Mouse (Mus musculus) CH12.LX (cell line): ENCODE measurements around the gene Clba1. TPM values are rescaled to one million over a fixed set of nuclear protein-coding genes. Genes with fewer than 3 reads are reported as not detected.

Experiments used
- DNase-seq: peaks from one replicate; pipeline ENCODE4 v3.0.0-alpha.2; 2013; ENCODE audit errors: extremely low read depth
- H3K27ac ChIP-seq: 2 replicates; pipeline ENCODE4 v1.5.1; 2012; ENCODE audit warnings: low read depth, mild to moderate bottlenecking, control low read depth, moderate library complexity; ENCODE audit not compliant: insufficient read depth
- H3K27me3 ChIP-seq: replicated peaks from 2 replicates; pipeline ENCODE3; 2012; ENCODE audit warnings: inconsistent platforms
- H3K36me3 ChIP-seq, 2 experiments: replicated peaks in 1 of 2; 2 replicates each; pipeline versions ENCODE3 to v1.6.1; 2012; ENCODE audit warnings: inconsistent platforms in 1 of 2, low read length in 1 of 2, mild to moderate bottlenecking in 1 of 2, mixed read lengths in 1 of 2, moderate library complexity in 1 of 2; ENCODE audit not compliant: control insufficient read depth in 1 of 2, insufficient read depth in 1 of 2
- H3K4me1 ChIP-seq, 2 experiments: 2 replicates each; pipeline ENCODE4 v1.6.1; 2012; ENCODE audit warnings: inconsistent platforms in 1 of 2, moderate library complexity in 1 of 2; ENCODE audit not compliant: insufficient read depth in 2 of 2, control insufficient read depth in 1 of 2
- H3K4me2 ChIP-seq: 2 replicates; pipeline ENCODE4 v1.6.1; 2012; ENCODE audit warnings: low read depth, mild to moderate bottlenecking, control low read depth; ENCODE audit not compliant: poor library complexity, insufficient read depth, severe bottlenecking
- H3K4me3 ChIP-seq, 3 experiments: fragments of 150-350 bp in 1 of 3; sonication (generic) in 1 of 3; replicated peaks in 1 of 3; 2 replicates each; pipeline versions ENCODE3 to v1.5.1; 2011 to 2012; ENCODE audit warnings: low read depth in 2 of 3, low read length in 2 of 3, mild to moderate bottlenecking in 2 of 3, moderate library complexity in 2 of 3, control low read depth in 1 of 3, improper control_type of control experiment in 1 of 3, inconsistent platforms in 1 of 3, mixed read lengths in 1 of 3; ENCODE audit not compliant: poor library complexity in 1 of 3
- H3K79me2 ChIP-seq: replicated peaks from 2 replicates; pipeline ENCODE4 v1.6.1; 2012; ENCODE audit warnings: mild to moderate bottlenecking, moderate library complexity; ENCODE audit not compliant: control insufficient read depth, poor library complexity, insufficient read depth, severe bottlenecking; ENCODE audit errors: extremely low read depth
- H3K9ac ChIP-seq: 2 replicates; pipeline ENCODE4 v1.6.1; 2012; ENCODE audit warnings: low read depth, mild to moderate bottlenecking, control low read depth, moderate library complexity; ENCODE audit not compliant: insufficient read depth
- H3K9me3 ChIP-seq: replicated peaks from 2 replicates; pipeline ENCODE3; 2012; ENCODE audit warnings: low read length, inconsistent platforms, mixed read lengths
- BHLHE40 ChIP-seq: IDR thresholded peaks from 2 replicates; pipeline ENCODE4 v1.6.1; 2011; ENCODE audit warnings: mild to moderate bottlenecking, low read depth, low read length, improper control_type of control experiment
- E2F4 ChIP-seq: IDR thresholded peaks from 2 replicates; pipeline ENCODE4 v1.6.1; 2011; ENCODE audit warnings: low read depth, low read length, improper control_type of control experiment; ENCODE audit not compliant: insufficient replicate concordance
- EP300 ChIP-seq: IDR thresholded peaks from 2 replicates; pipeline ENCODE4 v1.6.1; 2011; ENCODE audit warnings: low read length, improper control_type of control experiment
- GABPA ChIP-seq: IDR thresholded peaks from 2 replicates; pipeline ENCODE4 v1.6.1; 2012; ENCODE audit warnings: low read depth, low read length, improper control_type of control experiment, inconsistent platforms; ENCODE audit not compliant: insufficient replicate concordance
- HCFC1 ChIP-seq: IDR thresholded peaks from 2 replicates; pipeline ENCODE4 v1.6.1; 2012; ENCODE audit warnings: low read depth, mild to moderate bottlenecking, inconsistent platforms, low read length, improper control_type of control experiment
- IRF4 ChIP-seq: IDR thresholded peaks from 2 replicates; pipeline ENCODE4 v1.6.1; 2014; ENCODE audit warnings: low read depth, mild to moderate bottlenecking, inconsistent platforms, low read length, improper control_type of control experiment
- JUN ChIP-seq: IDR thresholded peaks from 2 replicates; pipeline ENCODE4 v1.6.1; 2011; ENCODE audit warnings: low read depth, mild to moderate bottlenecking, low read length, improper control_type of control experiment, moderate library complexity; ENCODE audit not compliant: insufficient read depth
- MAX ChIP-seq: IDR thresholded peaks from 2 replicates; pipeline ENCODE4 v1.6.1; 2011; ENCODE audit warnings: low read length, improper control_type of control experiment
- NELFE ChIP-seq: IDR thresholded peaks from 2 replicates; pipeline ENCODE4 v1.6.1; 2011; ENCODE audit warnings: low read depth, low read length, improper control_type of control experiment
- NRF1 ChIP-seq: IDR thresholded peaks from 2 replicates; pipeline ENCODE4 v1.6.1; 2014; ENCODE audit warnings: low read depth, mild to moderate bottlenecking, inconsistent platforms, low read length, improper control_type of control experiment, moderate library complexity
- POLR2AphosphoS2 ChIP-seq: IDR thresholded peaks from 2 replicates; pipeline ENCODE4 v1.6.1; 2011; ENCODE audit warnings: low read depth, low read length, improper control_type of control experiment
- RAD21 ChIP-seq: IDR thresholded peaks from 2 replicates; pipeline ENCODE4 v1.6.1; 2011; ENCODE audit warnings: low read depth, mild to moderate bottlenecking, low read length, improper control_type of control experiment, moderate library complexity
- SMC3 ChIP-seq: IDR thresholded peaks from 2 replicates; pipeline ENCODE4 v1.6.1; 2011; ENCODE audit warnings: low read depth, low read length, improper control_type of control experiment
- ZC3H11A ChIP-seq: IDR thresholded peaks from 2 replicates; pipeline ENCODE4 v1.6.1; 2012; ENCODE audit warnings: low read depth, mild to moderate bottlenecking, inconsistent platforms, low read length, improper control_type of control experiment
- ZKSCAN1 ChIP-seq: IDR thresholded peaks from 2 replicates; pipeline ENCODE4 v1.6.1; 2012; ENCODE audit warnings: low read depth, inconsistent platforms, low read length, improper control_type of control experiment, borderline replicate concordance
- ZMIZ1 ChIP-seq: IDR thresholded peaks from 2 replicates; pipeline ENCODE4 v1.6.1; 2012; ENCODE audit warnings: low read depth, mild to moderate bottlenecking, inconsistent platforms, low read length, improper control_type of control experiment
- dilution Hi-C: fragments of 300-500 bp; cut with MboI; formaldehyde crosslinking; loops from 2 replicates; pipeline ENCODE4 v1.14.3; 2020; ENCODE audit warnings: low sequenced_read_pairs; ENCODE audit not compliant: extremely low pct_unique_long_range_greater_than_20kb, extremely low pct_ligation_motif_present
- in situ Hi-C: fragments of 300-500 bp; cut with MboI; formaldehyde crosslinking; loops from 3 replicates; pipeline ENCODE4 v1.14.3; 2019; ENCODE audit warnings: low sequenced_read_pairs, low pct_ligation_motif_present, low pct_unique_long_range_greater_than_20kb, mixed read lengths
- polyA plus RNA-seq: library from polyadenylated mRNA; unstranded; fragments of >175 nt; gene quantifications from 2 replicates; pipeline ENCODE4 v1.2.1, GENCODE M21; 2012; ENCODE audit warnings: low read depth; ENCODE audit not compliant: insufficient read length
- total RNA-seq, 2 experiments: library from RNA; depleted of rRNA; stranded (reverse); fragments of 300-350 nt in 1 of 2; fragments of >200 nt in 1 of 2; gene quantifications; 2 replicates each; pipeline ENCODE4 v1.2.3; 2012 to 2014

Clba1 gene
- total and polyA plus RNA-seq, 3 experiments, result 2.5 to 3.5 (median 3.5) TPM

DNA sequence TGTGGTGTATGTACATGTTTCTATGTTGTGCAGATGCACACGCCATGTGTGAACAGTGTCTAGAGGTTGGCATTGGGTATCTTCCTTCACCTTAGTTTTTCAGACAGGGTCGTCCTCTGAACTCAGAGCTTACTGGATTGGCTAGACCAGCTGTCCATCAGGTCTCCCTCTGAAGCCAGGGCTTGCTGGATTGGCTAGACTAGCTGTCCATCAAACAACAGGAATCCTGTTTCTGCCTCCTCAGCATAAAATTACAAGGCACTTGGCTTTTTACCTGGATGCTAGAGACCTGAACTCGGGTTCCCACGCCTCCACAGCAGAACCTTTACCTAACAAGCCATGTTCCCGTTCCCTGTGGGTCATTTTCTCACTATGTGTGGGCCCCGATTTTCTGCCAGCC is 39.7 kb upstream of the Clba1 start:
- H3K27me3 ChIP-seq, result no peaks in the 10 kb centered on the region

DNA sequence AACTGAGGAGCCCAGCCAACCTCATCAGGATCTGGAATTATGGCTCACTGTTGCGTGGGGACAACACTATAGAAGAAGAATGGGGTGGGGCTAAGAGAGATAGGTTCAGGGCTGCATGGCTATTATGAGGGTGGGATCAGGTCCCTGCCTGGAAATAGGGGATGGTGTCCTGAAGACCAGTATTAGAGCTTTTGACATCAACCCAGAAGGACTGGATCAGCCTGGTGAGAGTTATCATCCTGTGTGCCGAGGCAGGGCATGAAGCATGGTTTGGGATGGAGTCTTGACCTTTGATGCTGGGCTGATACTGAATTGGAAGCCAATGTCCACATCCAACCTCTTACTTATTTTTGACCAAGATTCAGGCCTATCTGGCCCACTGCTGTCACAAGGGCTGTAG is 39.0 kb upstream of the Clba1 start:
- H3K27me3 ChIP-seq, result no peaks in the 10 kb centered on the region
- H3K4me3 ChIP-seq, result no peak overlapping the region
- H3K4me2 ChIP-seq, result no peak overlapping the region
- H3K9ac ChIP-seq, result no peak overlapping the region
- H3K4me1 ChIP-seq, result no peaks in the 10 kb centered on the region
- peaks cover 29% of the 10 kb centered on the region for H3K9me3 ChIP-seq
- in situ Hi-C loops (no loop called here), dilution Hi-C loops (no loop called here)
- H3K79me2 ChIP-seq, result no peaks in the 10 kb centered on the region
- H3K36me3 ChIP-seq, result peaks cover 45 to 84% of the 10 kb centered on the region in 2 experiments
- H3K27ac ChIP-seq, result no peak overlapping the region
- DNase-seq, result no peak
- no peak for TF ChIP-seq BHLHE40
- TF ChIP-seq GABPA, result no peak
- no peak for TF ChIP-seq IRF4
- 0 out of 2 replicates have a peak, but pooled peaks have one; percentile 24 for TF ChIP-seq POLR2AphosphoS2
- no peak for TF ChIP-seq EP300
- no peak for TF ChIP-seq ZKSCAN1
- no peak for TF ChIP-seq ZC3H11A
- TF ChIP-seq E2F4, result no peak
- TF ChIP-seq NELFE, result no peak
- no peak for TF ChIP-seq NRF1
- TF ChIP-seq ZMIZ1, result 0 out of 2 replicates have a peak, but pooled peaks have one; percentile 14

More for the DNA sequence above, 39.7 kb upstream of the Clba1 start:
- in situ Hi-C loops, result no loop called here
- peaks cover 52 to 87% of the 10 kb centered on the region in 2 experiments for H3K36me3 ChIP-seq
- no peak overlapping the region for H3K4me2 ChIP-seq
- H3K79me2 ChIP-seq, result no peaks in the 10 kb centered on the region
- dilution Hi-C loops, result no loop called here
- DNase-seq, result peak; percentile 52
- TF ChIP-seq JUN (no peak), SMC3 (no peak)
- no peak overlapping the region for H3K9ac ChIP-seq
- no peak overlapping the region for H3K27ac ChIP-seq
- peaks cover 2 to 4% of the 10 kb centered on the region in 2 experiments for H3K4me1 ChIP-seq
- H3K4me3 ChIP-seq, result no peak overlapping the region
- peaks cover 22% of the 10 kb centered on the region for H3K9me3 ChIP-seq

DNA sequence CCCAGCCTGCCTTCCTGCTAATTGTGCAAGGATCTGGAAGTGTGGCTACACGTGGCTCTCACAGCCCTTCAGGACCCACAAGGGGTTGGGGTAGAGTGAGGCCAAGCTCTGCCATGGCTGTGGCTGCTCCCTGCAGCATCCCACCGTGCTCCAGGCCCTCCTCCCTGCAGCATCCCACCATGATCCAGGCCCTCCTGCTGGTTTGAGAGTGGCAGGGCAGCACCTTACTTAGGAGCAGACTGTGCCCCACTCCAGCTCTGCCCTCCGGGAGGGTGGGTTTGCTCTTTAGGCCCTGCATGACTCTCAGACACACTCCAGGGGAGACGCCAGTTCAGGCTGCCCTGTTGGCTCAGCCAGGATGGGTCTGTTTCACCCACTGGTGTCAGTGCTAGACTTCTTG is 38.3 kb upstream of the Clba1 start:
- Histone ChIP-seq H3K27ac (no peak overlapping the region), H3K79me2 (no peaks in the 10 kb centered on the region), H3K4me2 (no peak overlapping the region), H3K36me3 (peaks cover 42 to 82% of the 10 kb centered on the region in 2 experiments), H3K9me3 (peaks cover 36% of the 10 kb centered on the region), H3K4me3 (no peak overlapping the region), H3K4me1 (no peaks in the 10 kb centered on the region), H3K9ac (no peak overlapping the region)
- dilution Hi-C loops, result no loop called here
- DNase-seq, result no peak
- in situ Hi-C loops, result no loop called here
- TF ChIP-seq IRF4 (no peak), POLR2AphosphoS2 (0 out of 2 replicates have a peak, but pooled peaks have one; percentile 13), MAX (no peak), HCFC1 (no peak), RAD21 (no peak)
- TF ChIP-seq, all 38 proteins: peak for 1
- no peaks in the 10 kb centered on the region for H3K27me3 ChIP-seq
